Mouse (Mus musculus) T-cell, adult 2 months (primary cell): ENCODE data around the gene Cnr2.

Experiments
- DNase-seq: peaks from one replicate; pipeline ENCODE4 v3.0.0; 2022; ENCODE audit warnings: low spot score

Cnr2 gene

DNA sequence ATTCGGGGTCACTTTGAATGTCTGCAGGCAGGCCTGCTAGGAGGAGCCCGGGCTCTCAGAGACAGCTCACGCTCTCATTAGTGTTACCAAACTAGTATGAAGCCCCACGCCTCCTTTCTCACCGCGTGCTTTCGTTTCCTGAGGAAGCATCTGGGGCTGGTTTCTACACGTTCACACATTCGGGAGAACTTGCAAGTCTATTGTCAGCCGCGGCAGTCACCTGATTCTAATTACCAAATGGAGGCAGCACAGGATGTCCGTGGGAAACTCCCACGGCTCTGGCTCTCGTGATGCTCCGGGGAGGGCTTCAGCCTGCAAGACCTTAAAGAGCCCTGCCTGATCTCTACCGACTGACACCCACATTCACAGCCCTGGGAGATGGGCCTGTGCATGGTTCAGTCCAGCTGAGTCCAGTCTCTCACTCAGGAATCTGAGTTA lies 18.6 kb upstream of the Cnr2 start:
- peak; percentile 95 for DNase-seq

GRCm38 (mm10) chr4:135877742-135878141 lies 17.5 kb upstream of the Cnr2 start:
- no peak for DNase-seq

GRCm38 (mm10) chr4:135879021-135879420 lies 16.2 kb upstream of the Cnr2 start:
- DNase-seq: no peak

DNA sequence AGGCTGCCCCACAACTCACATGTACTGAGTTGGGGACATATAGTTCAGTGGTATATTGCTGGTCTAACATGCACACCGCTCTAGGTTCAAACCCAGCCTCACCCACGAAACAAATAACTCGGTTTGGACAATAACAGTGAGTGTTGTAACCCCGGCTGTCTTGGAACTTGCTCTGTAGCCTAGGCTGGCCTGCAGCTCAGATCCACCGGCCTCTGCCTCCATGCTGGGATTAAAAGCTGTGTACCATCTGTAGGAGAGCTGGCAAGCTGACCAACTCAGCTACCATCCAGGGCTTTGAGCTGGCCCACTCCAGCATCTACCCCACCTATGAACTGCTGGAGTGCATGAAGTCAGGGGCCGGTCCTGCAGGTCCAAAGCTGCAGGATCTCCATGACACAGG lies 15.2 kb upstream of the Cnr2 start:
- no peak for DNase-seq

- DNase-seq: no peak
These were observed 14.6 kb upstream of the Cnr2 start for GRCm38 (mm10) chr4:135880576-135880975.

DNA sequence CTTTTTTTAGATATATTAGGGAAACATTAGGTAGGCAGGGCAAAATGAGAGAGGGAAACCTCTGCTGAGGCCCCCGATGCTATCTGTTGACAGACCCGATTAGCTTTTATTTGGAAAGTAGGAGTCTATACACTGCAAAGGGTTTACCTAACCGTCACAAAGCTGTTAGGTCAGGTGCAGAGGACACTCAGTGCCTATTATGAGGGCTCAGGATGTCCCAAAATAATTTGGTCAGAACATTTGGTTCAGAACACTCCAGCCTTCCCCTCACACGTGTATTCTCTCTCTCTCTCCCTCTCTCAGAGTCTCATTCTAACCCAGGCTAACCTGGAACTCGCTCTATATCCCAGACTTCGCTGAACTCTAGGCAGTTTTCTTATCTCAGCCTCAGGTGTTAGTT lies 13.2 kb upstream of the Cnr2 start:
- no peak for DNase-seq

- DNase-seq: no peak
These were observed 11.8 kb upstream of the Cnr2 start for GRCm38 (mm10) chr4:135883401-135883851.

DNA sequence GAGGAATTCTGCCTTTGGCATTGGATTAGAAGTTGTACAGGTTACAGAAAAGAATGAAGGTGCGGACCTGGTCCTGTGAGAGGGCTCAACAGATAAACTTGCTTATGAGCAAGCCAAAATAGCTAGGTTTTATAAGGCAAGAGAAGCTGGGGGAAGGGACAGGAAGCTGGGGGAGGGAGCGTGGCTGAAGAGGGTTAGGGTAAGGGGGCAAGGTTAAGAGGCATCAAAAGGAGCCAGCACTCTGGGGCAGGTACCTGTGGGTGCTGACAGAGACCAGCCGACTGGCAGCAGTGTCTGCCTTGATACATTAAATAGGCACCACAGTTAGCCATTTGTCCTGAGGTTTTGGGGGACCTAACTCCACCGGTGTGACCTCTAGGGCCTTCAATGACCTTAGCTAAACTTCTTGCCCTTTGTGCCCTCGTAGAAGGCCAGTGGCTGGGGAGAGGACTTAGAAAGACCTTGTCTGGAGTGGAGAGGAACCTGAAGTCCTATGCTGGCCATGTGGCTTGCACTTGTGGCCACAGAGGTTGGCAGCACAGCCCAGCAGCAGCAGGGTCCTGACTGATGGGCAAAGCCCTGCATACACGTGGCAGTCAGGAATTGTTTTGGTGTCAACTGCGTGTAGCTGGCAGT lies 11.2 kb upstream of the Cnr2 start:
- no peak for DNase-seq

GRCm38 (mm10) chr4:135884531-135884930 lies 10.7 kb upstream of the Cnr2 start:
- DNase-seq: no peak

DNA sequence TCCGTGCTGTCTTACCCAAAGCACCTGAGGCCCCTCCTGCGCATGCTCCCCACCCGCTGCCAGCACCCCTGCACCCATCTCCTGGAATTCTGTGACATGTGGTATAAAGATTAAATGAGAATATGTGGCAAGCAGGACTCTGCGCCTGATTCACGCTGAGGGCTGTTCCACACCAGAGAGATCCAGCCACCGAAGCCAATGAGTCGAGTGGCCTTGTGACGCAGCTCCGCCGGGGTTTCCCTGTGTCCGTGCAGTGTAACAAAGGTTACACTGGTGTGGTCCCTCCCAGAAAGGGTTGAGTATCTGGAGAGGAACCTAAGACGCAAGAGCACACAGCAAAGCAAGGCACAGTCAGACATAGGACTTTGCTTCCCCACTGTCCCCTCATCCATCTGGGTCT lies 9.5 kb upstream of the Cnr2 start:
- DNase-seq: no peak

DNA sequence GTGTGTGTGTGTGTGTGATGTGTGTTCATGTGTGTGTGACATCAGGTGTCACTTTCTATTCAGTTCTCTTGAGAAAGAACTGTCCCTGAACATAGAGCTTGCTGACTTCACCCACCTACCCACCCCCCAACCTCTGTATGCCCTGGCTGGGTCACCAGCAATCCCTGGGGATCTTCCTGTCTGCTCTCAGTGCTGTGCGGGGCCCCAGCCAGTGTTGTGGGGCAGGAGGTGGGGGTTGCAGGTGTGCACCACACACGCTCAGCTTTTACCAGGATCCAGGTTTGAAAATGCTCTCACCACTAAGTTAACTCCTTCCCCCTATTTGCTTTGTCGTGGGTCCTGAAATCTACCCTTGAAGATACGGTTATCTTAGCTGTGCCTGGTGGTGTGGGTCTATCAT lies 9.0 kb upstream of the Cnr2 start:
- DNase-seq: no peak

GRCm38 (mm10) chr4:135888448-135889057 lies 6.6 kb upstream of the Cnr2 start:
- DNase-seq: no peak

- DNase-seq: no peak
These were observed 5.9 kb upstream of the Cnr2 start for GRCm38 (mm10) chr4:135889146-135889883.

GRCm38 (mm10) chr4:135889884-135890283 lies 5.3 kb upstream of the Cnr2 start:
- DNase-seq: peak; percentile 83

GRCm38 (mm10) chr4:135891539-135891938 lies 3.7 kb upstream of the Cnr2 start:
- DNase-seq: no peak

DNA sequence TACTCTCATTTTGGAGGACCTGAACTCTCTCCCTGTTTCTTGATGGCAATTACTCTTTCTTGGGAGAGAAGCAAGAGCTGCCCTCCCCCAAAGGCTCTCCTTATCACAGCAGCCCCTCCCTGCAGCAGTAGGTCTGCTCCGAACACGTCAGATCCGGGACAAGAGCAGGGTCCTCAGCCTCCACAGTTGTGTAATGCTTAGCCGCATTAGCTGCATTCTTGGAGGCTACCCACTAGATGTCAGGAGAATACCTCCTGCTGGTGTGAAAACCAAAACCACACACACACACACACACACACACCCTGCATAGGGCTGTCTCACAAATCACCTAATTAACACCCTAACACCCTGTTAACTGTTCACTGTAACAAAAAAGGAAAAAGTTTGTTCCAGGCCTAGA lies 2.3 kb upstream of the Cnr2 start:
- no peak for DNase-seq

DNA sequence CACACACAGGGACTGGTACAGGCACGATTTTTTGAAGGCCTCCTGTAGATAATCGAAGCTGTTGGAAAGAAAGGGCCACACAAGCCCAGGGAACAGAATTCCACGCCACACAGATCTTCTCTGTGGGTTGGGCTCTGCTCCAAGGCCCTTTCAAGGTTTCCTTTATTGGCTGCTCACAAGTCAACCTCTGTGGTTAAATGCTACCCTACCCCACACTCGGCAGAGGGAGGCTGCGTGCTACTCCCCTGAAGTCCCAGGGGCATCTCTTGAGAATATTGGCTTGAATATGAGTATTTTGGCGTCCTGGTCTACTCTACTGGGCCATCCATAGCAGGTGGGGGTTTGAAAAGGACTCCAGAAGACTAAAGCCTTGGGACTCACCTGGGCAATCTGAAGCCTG lies 963 bp downstream of the Cnr2 start:
- DNase-seq: peak; percentile 36

- DNase-seq: peak; percentile 87
These were observed 3.3 kb downstream of the Cnr2 start for GRCm38 (mm10) chr4:135898380-135899049.

GRCm38 (mm10) chr4:135899050-135899448 lies 3.9 kb downstream of the Cnr2 start:
- DNase-seq: no peak

DNA sequence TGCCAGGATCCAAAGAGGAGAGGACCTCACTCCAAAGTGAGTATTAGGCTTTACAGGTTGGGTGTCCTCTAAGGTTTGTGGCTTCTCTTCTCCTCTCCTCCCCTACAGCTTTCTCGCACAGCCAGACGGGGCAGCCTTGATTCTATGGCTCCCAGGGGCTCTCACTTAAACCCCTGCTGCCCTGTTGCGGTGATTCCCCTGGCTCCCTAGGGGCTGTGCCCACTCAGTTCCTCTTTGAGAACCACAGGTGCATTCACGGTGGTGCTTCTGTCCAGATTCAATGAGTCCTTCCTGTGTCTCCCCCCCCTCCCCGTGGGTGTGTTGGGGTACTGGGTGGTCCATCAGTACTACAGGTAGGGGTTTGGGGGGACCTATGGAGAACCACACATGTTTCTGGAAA lies 4.8 kb downstream of the Cnr2 start:
- DNase-seq: no peak

GRCm38 (mm10) chr4:135902606-135903242 lies 7.5 kb downstream of the Cnr2 start:
- no peak for DNase-seq

GRCm38 (mm10) chr4:135904810-135905209 lies 9.6 kb downstream of the Cnr2 start:
- DNase-seq: peak; percentile 71
